Mouse (Mus musculus) lung, postnatal 4 days (tissue): ENCODE measurements around the gene Ugt1a5.

ENCODE experiments used
- DNase-seq, 2 experiments: peaks; one replicate each; pipeline ENCODE4 v3.0.0; 2021

The Ugt1a5 gene

DNA sequence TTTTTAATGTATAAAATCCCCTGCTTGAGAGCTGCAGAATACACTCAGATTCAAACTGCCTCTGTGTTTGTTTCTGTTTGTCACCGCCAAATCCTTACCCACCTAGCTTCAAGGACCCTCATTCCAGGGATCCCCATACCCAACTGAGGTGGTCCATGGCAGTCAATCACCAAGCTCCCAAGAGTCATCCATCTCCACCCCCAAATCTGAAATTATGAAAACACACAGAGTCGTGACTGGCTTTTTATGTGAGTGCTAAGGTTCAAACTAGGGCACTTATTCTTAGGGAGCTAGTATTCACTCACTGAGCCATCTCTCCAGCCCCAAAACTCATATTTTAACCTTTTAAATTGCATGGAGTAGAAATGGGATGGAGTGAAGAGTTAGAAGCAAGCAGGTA, 59.5 kb downstream of the Ugt1a5 start:
- DNase-seq = peak in 1 of 2 experiments; percentile 5

DNA sequence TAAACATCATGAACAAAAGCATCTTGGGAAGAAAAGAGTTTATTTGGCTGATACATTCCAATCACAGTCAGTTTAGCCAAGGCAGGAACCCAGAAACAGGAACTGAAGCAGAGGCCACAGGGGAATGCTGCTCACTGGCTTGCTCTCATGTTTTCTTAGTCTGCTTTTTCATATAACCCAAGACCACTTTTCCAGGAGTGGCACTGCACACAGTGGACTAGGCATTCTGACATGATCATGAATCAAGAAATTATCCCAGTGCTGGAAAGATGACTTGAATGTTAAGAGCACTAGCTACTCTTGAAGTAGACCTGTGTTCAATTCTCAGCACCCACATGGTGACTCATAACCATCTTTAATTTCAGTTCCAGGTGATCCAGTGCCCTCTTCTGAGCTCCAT, 59.9 kb downstream of the Ugt1a5 start:
- peak in 1 of 2 experiments; percentile 13 for DNase-seq

DNA sequence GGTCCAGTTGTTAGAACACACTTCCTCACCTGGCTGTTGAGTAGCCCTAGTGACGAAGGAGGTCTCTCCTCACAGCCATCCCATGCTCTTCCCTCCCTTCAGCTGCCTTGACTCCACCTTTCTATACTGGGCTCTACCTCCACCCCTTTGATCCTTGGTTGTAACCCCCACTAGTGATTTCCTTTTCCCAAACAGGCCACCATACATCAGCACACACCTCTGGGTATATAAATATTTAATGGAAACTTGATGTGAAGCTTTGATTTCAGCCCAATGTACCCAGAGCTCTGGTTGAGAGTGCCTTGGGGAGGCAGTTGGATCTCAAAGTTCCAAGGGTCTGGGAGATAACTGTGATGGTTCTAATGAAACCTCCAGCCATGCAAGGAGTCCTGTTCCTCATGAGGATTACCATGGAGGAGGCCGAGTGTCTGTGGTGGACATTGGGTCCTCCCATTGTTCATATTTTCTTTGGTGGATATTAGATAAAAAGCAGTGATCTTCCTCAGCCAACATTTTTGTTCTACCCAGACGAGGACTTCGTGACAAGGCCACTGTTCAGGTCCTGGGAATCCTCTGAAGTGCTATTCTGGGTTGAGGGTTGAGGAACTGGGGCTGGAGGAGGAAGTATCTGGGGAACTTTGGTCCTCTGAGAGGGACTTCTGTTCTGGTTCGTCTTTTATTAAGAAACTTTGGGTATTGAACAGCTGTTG, 61.0 kb downstream of the Ugt1a5 start, which contains the start of gene Mroh2a:
Gene Mroh2a, plus strand, starts transcription at position 317 of the 710 bp plus-strand sequence.
- DNase-seq = peak; percentile 15 to 23

DNA sequence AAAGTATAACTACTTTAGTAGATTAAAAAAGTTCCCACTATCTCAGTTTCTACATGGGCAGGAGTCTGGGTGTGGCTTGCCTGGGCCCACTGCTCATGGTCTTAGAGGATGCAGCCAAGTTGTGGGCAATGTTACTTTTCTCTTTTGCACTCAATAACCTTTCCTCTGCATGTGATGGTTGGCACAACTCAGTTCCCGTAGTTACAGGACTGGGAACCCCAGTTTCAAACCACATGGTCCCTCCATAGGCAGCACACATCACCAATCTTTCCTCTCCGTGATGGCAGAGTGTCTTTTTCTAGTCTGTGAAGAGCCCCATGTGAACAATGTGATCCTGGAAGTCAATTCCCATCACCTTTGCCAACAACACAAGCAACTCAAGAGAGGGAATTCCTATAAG, 61.7 kb downstream of the Ugt1a5 start:
- DNase-seq = peak in 1 of 2 experiments; percentile 16

DNA sequence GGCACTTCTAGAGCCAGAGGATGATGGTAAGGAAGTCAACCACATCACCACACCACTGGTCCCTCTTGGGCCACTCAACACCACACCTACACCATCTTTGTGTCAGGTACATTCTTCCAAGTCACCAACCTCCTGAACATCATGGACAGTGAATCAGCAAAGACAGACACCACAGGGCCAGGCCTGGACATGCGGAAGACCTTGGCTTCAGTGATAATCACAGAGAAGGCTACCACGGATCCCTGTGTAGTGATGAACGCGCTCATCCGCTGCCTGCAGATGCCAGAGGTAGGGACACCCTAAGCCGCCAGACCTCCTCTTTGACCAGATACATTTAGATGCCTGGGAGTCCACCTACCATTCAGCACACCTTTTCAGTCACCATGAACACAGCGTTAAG, 62.3 kb downstream of the Ugt1a5 start:
- peak; percentile 20 to 41 for DNase-seq

DNA sequence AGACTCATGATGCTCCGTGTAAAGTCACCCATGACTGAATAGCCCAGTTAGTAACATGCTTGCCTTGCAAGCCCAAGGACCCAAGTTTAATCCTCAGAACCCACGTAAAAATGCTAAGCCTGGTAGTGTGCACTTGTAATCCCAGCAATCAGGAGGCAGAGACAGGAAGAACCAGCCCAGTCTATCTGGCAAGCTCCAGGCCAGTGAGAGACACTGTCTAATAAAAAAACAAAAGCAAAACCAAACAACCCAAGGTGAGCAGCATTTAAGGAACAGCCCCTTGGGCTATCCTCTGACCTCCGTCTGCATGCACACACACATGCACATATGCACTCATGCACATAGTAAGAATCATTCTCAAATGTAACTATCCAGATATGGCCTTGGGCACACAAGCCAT, 63.8 kb downstream of the Ugt1a5 start:
- no peak for DNase-seq

DNA sequence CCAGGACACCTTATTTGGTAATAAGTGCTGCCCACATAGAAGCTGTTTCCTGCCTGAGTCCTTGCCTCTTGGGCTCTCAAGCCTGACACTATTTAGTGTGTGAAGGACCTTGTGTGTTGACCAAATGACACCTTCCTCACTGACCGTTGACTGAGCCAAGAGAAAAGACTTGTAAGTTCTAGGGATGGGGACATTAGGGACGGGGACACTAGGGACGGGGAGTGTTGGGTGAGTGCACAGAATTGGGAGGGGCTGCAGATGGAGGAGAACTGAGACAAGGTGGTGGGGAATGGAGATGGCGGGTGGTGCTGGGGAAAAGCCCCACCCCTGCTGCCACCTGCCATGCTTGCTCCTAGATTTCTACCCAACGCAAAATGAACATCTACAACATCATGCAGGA, 64.2 kb downstream of the Ugt1a5 start:
- DNase-seq = peak in 1 of 2 experiments; percentile 37

DNA sequence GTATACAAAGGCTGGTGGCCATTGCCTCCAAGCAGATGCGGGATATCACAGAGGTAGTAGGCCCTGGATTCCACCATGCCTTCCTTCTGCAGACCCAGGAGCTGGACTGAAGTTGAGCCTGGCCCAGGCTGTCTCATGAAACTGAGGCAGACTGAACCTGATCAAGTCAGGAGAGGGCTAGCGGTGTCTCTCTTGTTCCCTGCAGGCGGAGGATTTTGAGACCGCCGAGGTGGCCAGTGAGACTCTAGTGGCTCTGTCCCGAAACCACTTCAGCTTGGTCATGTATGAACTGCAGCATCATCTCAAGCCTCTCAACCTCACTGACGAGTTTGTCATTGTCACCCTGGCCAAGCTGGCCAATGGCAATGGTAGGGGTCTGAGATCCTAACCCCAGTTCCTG, 64.6 kb downstream of the Ugt1a5 start:
- DNase-seq = no peak

DNA sequence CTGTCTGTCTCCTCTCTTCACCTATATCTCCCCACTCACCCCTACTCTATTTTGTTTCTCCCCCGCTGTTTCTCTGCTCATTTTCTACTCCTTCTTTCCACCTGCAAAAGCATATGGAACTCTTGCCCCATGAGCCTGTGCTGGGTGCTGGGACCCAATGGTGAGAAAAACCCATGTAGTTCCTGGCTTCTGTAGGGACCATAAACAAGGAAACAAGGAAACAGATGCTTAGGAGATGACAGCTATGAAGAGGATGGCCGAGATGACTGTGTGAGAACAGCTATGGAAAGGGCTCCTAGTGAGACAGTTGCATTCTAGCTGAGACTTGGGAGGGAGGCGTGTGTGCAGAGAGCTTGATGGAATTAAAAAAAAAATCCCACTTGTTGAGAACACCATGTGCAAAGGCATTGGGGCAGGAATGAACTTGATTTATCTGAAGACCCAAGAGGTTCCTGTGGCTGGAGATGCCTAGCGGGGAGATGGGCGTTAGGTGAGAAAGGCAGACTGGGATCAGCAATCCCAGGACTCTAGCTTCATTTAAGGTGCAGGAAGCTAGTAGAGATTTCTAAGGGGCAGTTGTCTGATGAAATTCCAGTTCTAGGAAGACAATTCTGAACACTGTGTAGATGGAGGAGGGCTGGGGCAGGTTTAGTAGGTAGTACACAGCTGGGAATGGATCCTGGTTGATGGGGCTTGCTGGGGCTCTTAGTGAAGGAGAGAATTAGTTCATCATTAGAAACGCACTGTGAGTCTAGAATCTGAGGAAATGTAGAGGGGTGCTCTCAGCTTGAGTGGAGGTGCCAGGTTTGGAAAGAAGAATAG, 65.4 kb downstream of the Ugt1a5 start:
- DNase-seq = peak in 1 of 2 experiments; percentile 20

DNA sequence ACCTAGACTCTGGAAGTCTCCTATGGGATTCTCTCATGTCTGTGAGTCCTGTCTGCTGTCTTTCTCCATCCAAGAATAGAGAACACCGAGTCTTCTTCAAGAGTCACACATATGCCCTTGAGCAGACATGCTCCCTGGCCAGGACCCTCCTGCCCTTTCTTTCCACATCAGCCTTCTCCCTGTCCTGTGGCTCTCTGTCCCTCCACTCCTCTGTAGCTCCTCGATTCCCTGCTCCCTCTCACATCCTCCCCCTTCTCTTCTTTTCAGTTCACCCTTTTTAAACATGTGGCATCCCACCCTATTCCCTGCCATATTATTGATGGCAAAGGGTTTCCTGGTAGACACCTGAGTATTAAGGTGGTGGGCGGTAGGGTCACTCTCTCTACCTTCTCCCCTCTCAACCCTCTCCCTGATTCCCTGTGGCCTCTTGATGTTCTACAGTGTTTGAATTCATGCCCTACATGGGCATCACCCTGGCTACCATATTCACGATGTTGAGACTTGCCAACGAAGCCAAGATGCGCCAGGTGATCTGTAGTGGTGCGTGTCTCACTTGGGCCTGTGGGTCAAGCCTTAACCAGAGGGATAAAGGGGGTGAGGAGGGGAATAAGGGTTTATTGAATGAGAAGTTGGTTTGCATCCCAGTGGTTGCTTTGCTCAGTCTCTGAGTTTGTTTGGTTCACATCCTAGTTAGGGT, 66.1 kb downstream of the Ugt1a5 start:
- DNase-seq = peak in 1 of 2 experiments; percentile 27

DNA sequence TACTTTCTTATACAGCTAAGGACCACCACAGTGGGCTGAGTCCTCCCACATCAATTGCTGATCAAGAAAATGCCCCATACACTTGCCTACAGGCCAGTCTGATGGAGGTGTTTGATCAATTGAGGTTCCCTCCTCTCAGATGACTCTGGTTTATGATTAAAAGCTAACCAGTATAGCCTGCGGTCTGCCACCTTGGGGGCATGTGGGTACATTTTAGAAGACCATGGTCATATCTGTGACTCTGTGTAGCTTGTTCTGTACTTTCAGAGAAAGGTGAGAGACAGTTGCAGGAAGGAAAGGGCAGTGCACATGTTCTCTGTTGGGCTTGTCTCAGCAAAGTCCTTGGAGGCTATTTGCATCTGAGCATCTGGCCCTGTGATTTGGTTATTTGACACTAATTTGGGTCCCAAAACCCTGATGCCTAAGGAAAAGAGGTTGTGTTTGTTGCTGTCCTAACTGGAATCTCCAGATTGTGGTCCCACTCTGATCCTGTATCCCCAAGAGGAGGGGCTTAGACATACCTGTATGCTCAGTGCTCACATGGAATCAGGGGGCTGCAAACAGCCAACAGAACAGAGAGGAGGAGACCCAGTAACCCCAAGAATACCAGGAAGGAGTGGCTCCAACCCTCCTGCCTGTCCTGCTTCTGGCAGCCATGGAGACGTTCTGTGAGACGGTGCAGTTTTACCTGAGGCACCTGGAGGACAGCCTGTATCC, 67.0 kb downstream of the Ugt1a5 start:
- peak in 1 of 2 experiments; percentile 25 for DNase-seq

DNA sequence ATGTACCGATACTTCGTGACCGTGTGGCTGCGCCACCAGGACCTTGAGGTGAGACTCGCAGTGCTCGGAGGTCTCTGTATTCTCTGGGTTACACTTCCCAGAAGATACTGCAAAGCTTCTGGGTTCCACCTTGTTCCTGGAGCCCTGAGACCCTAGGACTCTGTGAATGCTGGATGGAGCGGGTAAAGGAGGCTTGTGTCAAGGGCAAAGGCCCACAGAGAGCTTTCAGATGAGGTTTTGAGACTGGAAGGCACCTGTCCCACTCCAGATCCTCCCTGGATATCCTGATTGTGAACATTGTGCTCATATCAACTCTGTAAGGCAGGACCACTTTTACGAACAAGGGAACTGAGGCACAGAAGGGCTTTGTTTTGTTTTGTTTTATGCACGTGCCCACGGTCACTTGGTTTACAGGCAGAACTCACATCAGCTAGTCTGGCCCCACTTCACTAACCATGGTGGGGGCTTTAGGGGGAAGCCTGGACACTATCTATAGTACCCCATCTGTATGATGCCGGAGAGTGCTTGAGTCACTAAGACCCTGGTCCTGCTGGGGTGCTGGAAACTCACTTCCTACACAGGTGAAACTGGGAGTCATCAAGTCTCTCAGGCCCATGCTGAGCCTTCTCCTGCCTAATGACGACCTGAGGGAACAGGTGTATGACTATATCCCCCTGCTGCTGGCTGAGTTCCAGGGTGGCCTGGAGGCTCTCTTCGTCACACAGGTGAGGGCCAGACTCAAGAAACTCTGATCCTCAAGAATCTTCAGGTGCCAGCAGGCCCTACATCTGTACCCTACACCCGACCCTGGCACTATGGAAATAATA, 67.8 kb downstream of the Ugt1a5 start:
- peak in 1 of 2 experiments; percentile 47 for DNase-seq

DNA sequence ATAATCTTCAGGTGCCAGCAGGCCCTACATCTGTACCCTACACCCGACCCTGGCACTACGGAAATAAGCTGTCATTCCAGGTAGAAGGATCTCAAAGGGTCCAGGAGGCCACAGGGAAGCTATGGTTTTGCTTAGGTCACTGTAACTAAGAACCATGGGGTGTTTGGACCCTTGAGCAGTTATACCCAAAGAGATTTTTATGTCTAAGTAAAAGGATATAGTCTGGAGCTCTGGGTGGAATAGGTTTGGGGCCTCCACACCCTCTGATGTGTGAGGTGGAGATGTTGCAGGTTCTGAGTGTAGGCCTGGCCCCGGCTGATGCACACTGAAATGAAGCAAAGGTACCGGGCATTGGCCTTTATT, 68.4 kb downstream of the Ugt1a5 start:
- peak in 1 of 2 experiments; percentile 20 for DNase-seq

DNA sequence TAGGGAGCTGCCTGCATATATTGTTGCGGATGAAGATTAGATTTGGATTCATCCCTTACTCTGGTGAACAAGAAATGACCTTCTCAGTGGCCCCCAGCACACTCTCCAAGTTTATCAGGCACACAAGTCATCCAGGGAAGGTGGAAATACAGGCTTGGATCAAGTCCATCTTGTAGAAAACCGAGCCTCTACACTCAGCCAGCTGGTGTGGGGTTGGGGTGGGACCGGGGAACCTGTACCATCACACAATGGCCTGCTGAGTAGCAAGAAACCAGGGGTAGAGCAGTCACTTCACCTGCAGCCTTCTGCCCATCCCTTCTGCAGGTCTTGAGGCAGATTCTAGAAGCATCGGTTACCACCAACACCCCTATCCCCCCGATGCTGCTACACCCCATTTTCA, 68.8 kb downstream of the Ugt1a5 start:
- peak in 1 of 2 experiments; percentile 38 for DNase-seq

DNA sequence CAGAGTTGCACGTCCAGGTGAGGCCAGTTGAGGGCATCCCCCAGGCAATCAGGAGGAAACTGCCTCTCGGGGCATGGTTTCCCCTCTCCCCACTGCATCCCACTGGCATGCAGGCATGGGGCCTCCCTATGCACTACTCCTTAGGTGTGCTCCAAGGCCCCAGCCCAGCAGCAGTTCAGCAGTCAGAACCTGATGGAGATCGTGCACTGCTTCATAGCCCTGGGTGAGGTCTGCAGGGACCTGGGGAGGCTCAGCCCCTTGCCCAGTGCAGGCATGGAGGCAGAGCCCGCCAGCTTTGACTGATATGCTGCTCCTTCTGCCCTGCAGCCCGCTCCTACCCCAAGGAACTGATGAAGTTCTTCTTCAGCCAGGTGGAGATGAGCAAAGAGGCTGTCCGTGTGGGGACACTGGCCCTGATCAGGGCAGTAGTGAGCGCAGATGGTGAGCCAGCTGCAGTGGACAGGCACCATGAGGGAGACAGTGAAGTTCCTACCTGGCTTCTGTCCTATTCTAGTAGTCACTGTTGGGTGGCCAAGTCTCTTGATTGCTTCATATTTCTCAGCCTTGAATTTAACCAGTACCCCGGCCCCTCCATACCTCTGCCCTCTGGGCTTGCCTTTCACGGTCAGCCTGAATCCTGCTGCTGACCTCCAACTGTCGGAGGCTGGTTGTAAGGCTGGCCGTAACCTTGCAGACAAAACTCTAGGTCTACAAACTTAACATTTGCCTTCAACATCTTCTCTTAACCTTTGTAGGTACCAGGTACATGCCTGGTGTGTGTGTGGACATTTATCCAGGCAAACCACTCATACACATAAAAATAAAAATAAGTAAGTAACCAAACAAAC, 69.5 kb downstream of the Ugt1a5 start:
- DNase-seq = peak in 1 of 2 experiments; percentile 50

DNA sequence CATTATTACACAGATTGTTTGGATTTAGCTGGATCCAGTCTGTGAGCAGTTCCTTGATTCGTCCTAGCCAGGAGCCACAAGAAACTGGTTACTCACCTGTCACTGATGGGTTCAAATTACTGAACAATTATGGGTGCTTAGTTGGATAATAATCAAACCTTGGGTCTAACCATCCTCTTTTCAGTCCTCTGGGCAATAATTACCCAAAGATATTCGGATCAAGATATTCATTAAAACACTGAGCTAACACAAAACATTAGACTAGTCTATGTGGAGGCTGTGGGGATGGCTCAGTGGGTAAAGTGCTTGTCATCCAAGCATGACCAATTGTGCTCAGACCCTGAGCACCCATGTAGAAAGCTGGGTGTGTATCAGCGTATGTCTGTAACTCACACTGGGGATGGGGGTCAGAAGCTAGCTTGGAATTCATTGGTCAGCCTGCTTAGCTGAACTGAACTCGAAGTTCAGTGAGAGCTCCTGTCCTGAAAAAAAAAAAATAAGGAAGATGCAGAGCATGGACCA, 70.1 kb downstream of the Ugt1a5 start:
- DNase-seq = peak in 1 of 2 experiments; percentile 16

DNA sequence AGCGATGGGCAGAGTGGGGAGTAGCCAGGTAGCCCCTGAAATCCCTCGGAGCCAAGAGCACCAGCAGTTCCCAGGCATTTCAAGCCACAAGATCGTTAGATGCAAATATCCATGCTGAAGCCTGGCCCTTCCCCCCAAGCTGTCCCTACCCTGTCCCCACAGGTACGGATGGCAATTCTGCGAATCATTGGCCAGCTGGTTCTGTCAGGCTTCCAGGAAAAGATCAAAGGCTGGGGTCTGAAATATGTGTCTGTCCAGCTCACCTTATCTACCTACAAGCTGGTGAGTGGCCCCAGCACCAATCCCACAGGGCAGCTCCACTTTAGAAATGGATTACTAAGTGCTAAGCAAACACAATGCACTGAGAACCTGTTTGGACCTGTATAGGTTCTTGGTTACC, 71.5 kb downstream of the Ugt1a5 start:
- peak in 1 of 2 experiments; percentile 62 for DNase-seq

DNA sequence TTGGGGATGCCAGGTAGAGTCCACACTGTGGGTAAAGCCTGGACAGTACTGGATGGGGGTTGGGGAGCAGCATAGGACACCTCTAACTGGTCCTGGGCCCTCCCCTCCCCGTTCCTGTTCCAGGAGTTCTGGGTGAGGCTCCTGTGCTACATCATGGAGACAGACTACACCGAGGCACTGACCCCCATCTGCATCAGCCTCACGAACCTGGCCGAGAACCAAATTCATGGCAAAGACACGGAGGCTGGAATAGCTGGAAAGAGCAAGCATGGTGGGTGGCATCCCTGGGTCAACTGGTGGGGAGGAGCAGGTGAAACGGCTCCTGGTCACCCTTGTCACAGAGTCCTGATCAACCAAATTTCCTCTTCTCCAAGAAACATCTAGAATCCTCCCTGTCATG, 73.0 kb downstream of the Ugt1a5 start:
- peak in 1 of 2 experiments; percentile 51 for DNase-seq

DNA sequence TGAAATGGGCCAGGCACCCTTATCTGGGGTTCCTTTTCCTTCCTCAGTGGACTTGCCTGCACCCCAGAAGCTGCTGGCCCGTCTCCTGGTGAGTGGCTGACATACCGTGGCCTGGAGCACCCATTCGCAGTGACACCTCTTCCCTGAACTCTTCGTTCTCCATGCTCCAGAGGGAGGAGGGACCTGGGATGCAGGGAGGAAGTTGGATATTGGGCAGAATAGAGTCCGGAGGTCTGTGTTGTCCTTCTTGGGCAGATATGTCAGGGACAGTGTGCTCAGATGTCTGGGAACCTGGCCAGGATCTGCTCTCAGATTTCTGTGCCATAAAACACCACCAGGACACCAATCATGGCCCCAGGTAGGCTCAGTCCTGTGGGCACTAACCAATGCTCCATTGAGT, 74.3 kb downstream of the Ugt1a5 start:
- DNase-seq = peak in 1 of 2 experiments; percentile 25

DNA sequence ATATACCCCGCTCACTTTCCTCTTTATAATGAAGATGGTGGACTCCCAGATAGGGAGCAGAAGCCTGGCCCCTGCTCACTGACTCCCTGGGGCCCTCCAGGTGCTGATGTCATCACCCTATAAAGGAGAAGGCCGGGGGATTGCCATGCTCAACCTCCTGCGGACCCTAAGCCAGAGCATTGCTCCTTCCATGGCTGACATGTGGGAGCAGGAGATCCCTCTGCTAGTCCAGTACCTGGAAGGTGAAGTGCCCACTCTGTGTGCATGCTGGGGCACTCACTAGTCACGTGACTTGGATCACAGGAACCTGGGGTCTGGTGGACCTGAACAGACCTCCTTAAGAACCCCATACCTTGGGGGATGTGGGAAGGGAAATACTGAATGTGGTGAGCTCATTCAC, 74.8 kb downstream of the Ugt1a5 start:
- DNase-seq = peak in 1 of 2 experiments; percentile 43
